Mouse (Mus musculus) limb, embryonic 10.5 days (tissue): ENCODE results near the gene Klhl29. TPM values are rescaled to one million over a fixed set of nuclear protein-coding genes. Genes with fewer than 3 reads are reported as not detected.
A peak's percentile ranks its signal among the peaks of the same experiment; 100 is the strongest.

Source experiments
- DNase-seq: peaks from one replicate; pipeline ENCODE4 v3.0.0-alpha.2; 2017; ENCODE audit warnings: low spot score
- H3K27ac ChIP-seq: fragments of 300-500 bp; sonication (generic); 2 replicates; pipeline ENCODE4 v1.5.1; 2016; ENCODE audit warnings: mild to moderate bottlenecking
- H3K27me3 ChIP-seq: fragments of 300-500 bp; sonication (generic); 2 replicates; pipeline ENCODE4 v1.6.1; 2016; ENCODE audit warnings: low read depth, mild to moderate bottlenecking; ENCODE audit not compliant: poor library complexity, severe bottlenecking
- H3K36me3 ChIP-seq: fragments of 300-500 bp; sonication (generic); 2 replicates; pipeline ENCODE4 v1.6.1; 2016; ENCODE audit warnings: mild to moderate bottlenecking, moderate library complexity
- H3K4me1 ChIP-seq: fragments of 300-500 bp; sonication (generic); 2 replicates; pipeline ENCODE4 v1.6.1; 2016
- H3K4me3 ChIP-seq: fragments of 300-500 bp; sonication (generic); 2 replicates; pipeline ENCODE4 v1.5.1; 2016; ENCODE audit warnings: mild to moderate bottlenecking, moderate library complexity
- H3K9me3 ChIP-seq: fragments of 300-500 bp; sonication (generic); replicated peaks from 2 replicates; pipeline ENCODE4 v1.6.1; 2016; ENCODE audit warnings: mild to moderate bottlenecking
- WGBS: fragments of 180-500 bp; shearing (Covaris S2); methylation state at CpG from one replicate; pipeline ENCODE4 v1.1.7; 2016; 5-methylcytosine and 5-hydroxymethylcytosine counted together
- polyA plus RNA-seq: library from polyadenylated mRNA; unstranded; fragments of >200 nt; fragmentation: Nextera tagmentation; extraction: Ambion mirVana; gene quantifications from 2 replicates; pipeline ENCODE4 v1.2.1, GENCODE M21; 2016

Klhl29 gene
- polyA plus RNA-seq, 1 experiment from 2014 or later = 1.4 TPM

- no peaks in the 10 kb centered on the region for H3K36me3 ChIP-seq
- H3K4me3 ChIP-seq = no peak overlapping the region
- H3K27me3 ChIP-seq = no peaks in the 10 kb centered on the region
- H3K27ac ChIP-seq = no peak overlapping the region
- no peaks in the 10 kb centered on the region for H3K9me3 ChIP-seq
- WGBS = 81% methylated on average over 4 of the region's 4 CpGs
- no peak for DNase-seq
- peaks cover 57% of the 10 kb centered on the region for H3K4me1 ChIP-seq
Measured at GRCm38 (mm10) chr12:5254246-5254982, 121.1 kb downstream of the Klhl29 start.

- H3K9me3 ChIP-seq = no peaks in the 10 kb centered on the region
- H3K27ac ChIP-seq = peak overlapping the region; percentile 30; the same call in 1 of the 2 replicates
- no peaks in the 10 kb centered on the region for H3K36me3 ChIP-seq
- peaks cover 61% of the 10 kb centered on the region for H3K4me1 ChIP-seq
- DNase-seq = no peak
- WGBS = 77% methylated on average over 10 of the region's 10 CpGs
- no peaks in the 10 kb centered on the region for H3K27me3 ChIP-seq
- no peak overlapping the region for H3K4me3 ChIP-seq
Measured at GRCm38 (mm10) chr12:5253289-5254005, 122.0 kb downstream of the Klhl29 start.

- Histone ChIP-seq H3K27me3 (no peaks in the 10 kb centered on the region), H3K36me3 (no peaks in the 10 kb centered on the region), H3K4me3 (no peak overlapping the region), H3K9me3 (no peaks in the 10 kb centered on the region), H3K27ac (no peak overlapping the region), H3K4me1 (peaks cover 63% of the 10 kb centered on the region)
- WGBS = 62% methylated on average over 2 of the region's 2 CpGs
- DNase-seq = no peak
Measured at GRCm38 (mm10) chr12:5252569-5252968, 122.9 kb downstream of the Klhl29 start.

- peaks cover 71% of the 10 kb centered on the region for H3K4me1 ChIP-seq
- H3K27ac ChIP-seq = peak overlapping the region; percentile 7; the same call in 1 of the 2 replicates
- H3K4me3 ChIP-seq = no peak overlapping the region
- DNase-seq = no peak
- H3K36me3 ChIP-seq = no peaks in the 10 kb centered on the region
- WGBS = 52% methylated on average over 7 of the region's 7 CpGs
- H3K9me3 ChIP-seq = no peaks in the 10 kb centered on the region
- H3K27me3 ChIP-seq = no peaks in the 10 kb centered on the region
Measured at GRCm38 (mm10) chr12:5250042-5250441, 125.4 kb downstream of the Klhl29 start.

GRCm38 (mm10) chr12:5249068-5249467, 126.4 kb downstream of the Klhl29 start:
- DNase-seq = no peak
- H3K27ac ChIP-seq = peak overlapping the region; percentile 6; the same call in 1 of the 2 replicates
- H3K4me1 ChIP-seq = peaks cover 67% of the 10 kb centered on the region
- no peak overlapping the region for H3K4me3 ChIP-seq
- H3K9me3 ChIP-seq = no peaks in the 10 kb centered on the region
- no peaks in the 10 kb centered on the region for H3K27me3 ChIP-seq
- no peaks in the 10 kb centered on the region for H3K36me3 ChIP-seq
- WGBS = 91% methylated on average over 13 of the region's 13 CpGs

GRCm38 (mm10) chr12:5247505-5247904, 128.0 kb downstream of the Klhl29 start:
- no peaks in the 10 kb centered on the region for H3K9me3 ChIP-seq
- H3K27ac ChIP-seq = no peak overlapping the region
- peaks cover 69% of the 10 kb centered on the region for H3K4me1 ChIP-seq
- H3K36me3 ChIP-seq = no peaks in the 10 kb centered on the region
- H3K4me3 ChIP-seq = no peak overlapping the region
- DNase-seq = no peak
- WGBS = 16% methylated on average over 6 of the region's 6 CpGs
- no peaks in the 10 kb centered on the region for H3K27me3 ChIP-seq

- 62% methylated on average over 15 of the region's 15 CpGs for WGBS
- no peak for DNase-seq
- peaks cover 68% of the 10 kb centered on the region for H3K4me1 ChIP-seq
Measured at GRCm38 (mm10) chr12:5246721-5247341, 128.7 kb downstream of the Klhl29 start.

GRCm38 (mm10) chr12:5246193-5246621, 129.3 kb downstream of the Klhl29 start:
- Histone ChIP-seq H3K36me3 (no peaks in the 10 kb centered on the region), H3K4me1 (peaks cover 68% of the 10 kb centered on the region), H3K27ac (no peak overlapping the region; the same call in 1 of the 2 replicates), H3K9me3 (no peaks in the 10 kb centered on the region), H3K27me3 (no peaks in the 10 kb centered on the region), H3K4me3 (no peak overlapping the region)
- DNase-seq = no peak
- 86% methylated on average over 9 of the region's 9 CpGs for WGBS

More at GRCm38 (mm10) chr12:5246721-5247341, 128.7 kb downstream of the Klhl29 start:
- no peaks in the 10 kb centered on the region for H3K36me3 ChIP-seq
- no peaks in the 10 kb centered on the region for H3K9me3 ChIP-seq
- no peaks in the 10 kb centered on the region for H3K27me3 ChIP-seq
- H3K27ac ChIP-seq = no peak overlapping the region; the same call in 1 of the 2 replicates
- H3K4me3 ChIP-seq = no peak overlapping the region

- Histone ChIP-seq H3K27ac (no peak overlapping the region), H3K4me3 (no peak overlapping the region), H3K9me3 (no peaks in the 10 kb centered on the region), H3K27me3 (no peaks in the 10 kb centered on the region), H3K36me3 (no peaks in the 10 kb centered on the region), H3K4me1 (peaks cover 64% of the 10 kb centered on the region)
- 74% methylated on average over 4 of the region's 4 CpGs for WGBS
- no peak for DNase-seq
Measured at GRCm38 (mm10) chr12:5245207-5245597, 130.3 kb downstream of the Klhl29 start.

- H3K4me1 ChIP-seq = peaks cover 64% of the 10 kb centered on the region
- H3K4me3 ChIP-seq = no peak overlapping the region
- 89% methylated on average over 10 of the region's 10 CpGs for WGBS
- H3K36me3 ChIP-seq = no peaks in the 10 kb centered on the region
- H3K27ac ChIP-seq = no peak overlapping the region
- no peak for DNase-seq
- H3K9me3 ChIP-seq = no peaks in the 10 kb centered on the region
- no peaks in the 10 kb centered on the region for H3K27me3 ChIP-seq
Measured at GRCm38 (mm10) chr12:5244431-5245206, 130.9 kb downstream of the Klhl29 start.

GRCm38 (mm10) chr12:5243867-5244266, 131.6 kb downstream of the Klhl29 start:
- Histone ChIP-seq H3K9me3 (no peaks in the 10 kb centered on the region), H3K27ac (no peak overlapping the region), H3K36me3 (no peaks in the 10 kb centered on the region), H3K4me3 (no peak overlapping the region), H3K27me3 (no peaks in the 10 kb centered on the region), H3K4me1 (peaks cover 66% of the 10 kb centered on the region)
- WGBS = 76% methylated on average over 6 of the region's 6 CpGs
- no peak for DNase-seq

GRCm38 (mm10) chr12:5243449-5243848, 132.0 kb downstream of the Klhl29 start:
- WGBS = 44% methylated on average over 4 of the region's 4 CpGs

More at GRCm38 (mm10) chr12:5243449-5243848, 132.0 kb downstream of the Klhl29 start:
- H3K9me3 ChIP-seq = no peaks in the 10 kb centered on the region
- H3K4me1 ChIP-seq = peaks cover 70% of the 10 kb centered on the region
- H3K27ac ChIP-seq = no peak overlapping the region
- DNase-seq = no peak
- H3K4me3 ChIP-seq = no peak overlapping the region
- H3K36me3 ChIP-seq = no peaks in the 10 kb centered on the region
- H3K27me3 ChIP-seq = no peaks in the 10 kb centered on the region
